Mouse (Mus musculus) gastrocnemius, adult 18-20 months (tissue): ENCODE data around the gene Hirip3. TPM values are rescaled to one million over a fixed set of nuclear protein-coding genes. Genes with fewer than 3 reads are reported as not detected.

Source experiments
- DNase-seq: peaks from one replicate; pipeline ENCODE4 v3.0.0; 2021; ENCODE audit warnings: low spot score
- total RNA-seq, 2 experiments: library from RNA; stranded (reverse); gene quantifications; 2 replicates each; pipeline ENCODE4 v1.2.3; 2021

Gene Hirip3
- total RNA-seq, 2 experiments from 2014 or later: 5.0 to 5.4 TPM

- no peak for DNase-seq
Measured at GRCm38 (mm10) chr7:126905590-126905989, 43.8 kb downstream of the Hirip3 start.

- DNase-seq: no peak
Measured at GRCm38 (mm10) chr7:126914844-126915243, 53.1 kb downstream of the Hirip3 start.

Other genes with a start within 250 kb of the Hirip3 start
- 1 to 10 TPM; 7.5 to 8.8 TPM for gene Nupr1, start 231.1 kb upstream of the Hirip3 start, total RNA-seq
- 10 to 100 TPM; 29.1 to 33.1 TPM for gene Sgf29, start 212.7 kb upstream of the Hirip3 start, total RNA-seq
- 10 to 100 TPM; 11.1 to 15.9 TPM for gene Sult1a1, start 185.5 kb upstream of the Hirip3 start, total RNA-seq
- 10 to 100 TPM; 37.1 to 42.2 TPM for gene Bola2, start 166.6 kb upstream of the Hirip3 start, total RNA-seq
- gene Slx1b, start 166.2 kb upstream of the Hirip3 start, total RNA-seq: 1 to 10 TPM; 1.9 to 2.8 TPM
- 1 to 10 TPM; 2.0 to 2.4 TPM for gene Coro1a, start 154.2 kb upstream of the Hirip3 start, total RNA-seq
- 10 to 100 TPM; 16.2 to 20.7 TPM for gene Mapk3, start 102.4 kb upstream of the Hirip3 start, total RNA-seq
- under 1 TPM in 1 of 2 experiments, not detected in 1; 0.46 TPM for gene Gdpd3, start 95.6 kb upstream of the Hirip3 start, total RNA-seq
- 100 to 1,000 TPM in 1 of 2 experiments, 10 to 100 TPM in 1; 84.9 to 101 TPM for gene Ypel3, start 85.0 kb upstream of the Hirip3 start, total RNA-seq
- under 1 TPM; 0.52 to 0.59 TPM for gene Tbx6, start 80.5 kb upstream of the Hirip3 start, total RNA-seq
- 10 to 100 TPM; 20.5 TPM for gene Ppp4c, start 69.5 kb upstream of the Hirip3 start, total RNA-seq
- 10 to 100 TPM; 65.3 to 75.7 TPM for gene Fam57b, start 64.3 kb upstream of the Hirip3 start, total RNA-seq
- not detected for gene 4930451I11Rik, start 30.3 kb upstream of the Hirip3 start, total RNA-seq
- not detected for gene Doc2a, start 14.6 kb upstream of the Hirip3 start, total RNA-seq
- gene Ino80e, start 405 bp downstream of the Hirip3 start, total RNA-seq: 10 to 100 TPM in 1 of 2 experiments, 1 to 10 TPM in 1; 8.4 to 12.3 TPM
- 10 to 100 TPM; 19.7 to 21.9 TPM for gene Taok2, start 22.7 kb downstream of the Hirip3 start, total RNA-seq
- 10 to 100 TPM in 1 of 2 experiments, 1 to 10 TPM in 1; 9.9 to 12.1 TPM for gene Tmem219, start 60.9 kb downstream of the Hirip3 start, total RNA-seq
- 1 to 10 TPM; 2.6 to 2.7 TPM for gene Kctd13, start 66.9 kb downstream of the Hirip3 start, total RNA-seq
- gene Asphd1, start 87.6 kb downstream of the Hirip3 start, total RNA-seq: not detected
- gene Sez6l2, start 88.6 kb downstream of the Hirip3 start, total RNA-seq: 1 to 10 TPM in 1 of 2 experiments, under 1 TPM in 1; 0.87 to 1.2 TPM
- 10 to 100 TPM; 30.7 to 31.5 TPM for gene Cdipt, start 113.9 kb downstream of the Hirip3 start, total RNA-seq
- gene Cdiptos, start 114.1 kb downstream of the Hirip3 start, total RNA-seq: under 1 TPM in 1 of 2 experiments, not detected in 1; 0.24 TPM
- 10 to 100 TPM; 27.5 to 40.9 TPM for gene Mvp, start 152.6 kb downstream of the Hirip3 start, total RNA-seq
- gene Pagr1b, start 154.5 kb downstream of the Hirip3 start, total RNA-seq: 1 to 10 TPM in 1 of 2 experiments, not detected in 1; 1.7 TPM
- 10 to 100 TPM in 1 of 2 experiments, 1 to 10 TPM in 1; 7.9 to 10.3 TPM for gene Pagr1a, start 155.4 kb downstream of the Hirip3 start, total RNA-seq
- gene Gm42742, start 159.1 kb downstream of the Hirip3 start, total RNA-seq: 10 to 100 TPM; 12.9 to 16.9 TPM
- under 1 TPM in 1 of 2 experiments, not detected in 1; 0.84 TPM for gene Prrt2, start 159.2 kb downstream of the Hirip3 start, total RNA-seq
- gene Maz, start 165.1 kb downstream of the Hirip3 start, total RNA-seq: 10 to 100 TPM; 64.3 to 66.3 TPM
- gene Kif22, start 180.5 kb downstream of the Hirip3 start, total RNA-seq: 1 to 10 TPM; 1.2 to 1.7 TPM
- gene Zg16, start 225.4 kb downstream of the Hirip3 start, total RNA-seq: not detected
- gene AI467606, start 229.4 kb downstream of the Hirip3 start, total RNA-seq: under 1 TPM; 0.50 to 0.93 TPM